Mouse (Mus musculus): ENCODE measurements around the gene Mcts1.

Gene Mcts1

GRCm38 (mm10) chrX:38650404-38651039, 50.1 kb downstream of the Mcts1 start:
- in situ Hi-C loops (cut with MboI; ENCODE audit: low pct_unique_long_range_greater_than_20kb in 1 of 2, low sequenced_read_pairs in 2 of 2, unreplicated experiment in 1 of 2) = loop anchor here (5.0 to 25.0 kb wide), 4 partner anchors 136 to 413 kb away; no protein-coding TSS in a partner anchor

- in situ Hi-C loops (cut with MboI; ENCODE audit: low pct_unique_long_range_greater_than_20kb in 1 of 2, low sequenced_read_pairs in 2 of 2, unreplicated experiment in 1 of 2) = loop anchor here (5.0 to 25.0 kb wide), 4 partner anchors 136 to 414 kb away; no protein-coding TSS in a partner anchor
Observed at GRCm38 (mm10) chrX:38651167-38651566, 50.8 kb downstream of the Mcts1 start.

- in situ Hi-C loops (cut with MboI; ENCODE audit: low pct_unique_long_range_greater_than_20kb in 1 of 2, low sequenced_read_pairs in 2 of 2, unreplicated experiment in 1 of 2) = loop anchor here (5.0 to 25.0 kb wide), 4 partner anchors 138 to 416 kb away; no protein-coding TSS in a partner anchor
Observed at GRCm38 (mm10) chrX:38653181-38653580, 52.8 kb downstream of the Mcts1 start.

GRCm38 (mm10) chrX:38654681-38655080, 54.3 kb downstream of the Mcts1 start:
- in situ Hi-C loops (cut with MboI; ENCODE audit: low pct_unique_long_range_greater_than_20kb in 1 of 2, low sequenced_read_pairs in 2 of 2, unreplicated experiment in 1 of 2) = loop anchor here (5.0 to 25.0 kb wide), 4 partner anchors 140 to 417 kb away; no protein-coding TSS in a partner anchor

- in situ Hi-C loops (cut with MboI; ENCODE audit: low pct_unique_long_range_greater_than_20kb in 1 of 2, low sequenced_read_pairs in 2 of 2, unreplicated experiment in 1 of 2) = loop anchor here (10.0 to 25.0 kb wide), 3 partner anchors 142 to 419 kb away; no protein-coding TSS in a partner anchor
Observed at GRCm38 (mm10) chrX:38656206-38656883, 56.0 kb downstream of the Mcts1 start.

Data from mouse embryonic stem cell (cell line).